Mouse (Mus musculus) liver, adult 2 months (tissue): ENCODE results near the gene Dock9.

ENCODE experiments used
- CTCF ChIP-seq: fragments of 200-500 bp; IDR thresholded peaks from 2 replicates; pipeline ENCODE4 v1.5.1; 2011; ENCODE audit warnings: low read depth, low read length, control low read depth
- POLR2A ChIP-seq: fragments of 200-500 bp; IDR thresholded peaks from 2 replicates; pipeline ENCODE4 v1.6.1; 2011; ENCODE audit warnings: low read length, control low read depth; ENCODE audit not compliant: insufficient read depth; ENCODE audit errors: extremely low read depth

GRCm38 (mm10) chr14:121653241-121653640 is 144.4 kb downstream of the Dock9 start:
- TF ChIP-seq POLR2A (no peak), CTCF (no peak)
